Mouse (Mus musculus) bone marrow macrophage, adult 2 months (primary cell): ENCODE results near the gene Kctd4.

ENCODE experiments used
- CTCF ChIP-seq: IDR thresholded peaks from 2 replicates; pipeline ENCODE4 v1.5.1; 2012; ENCODE audit warnings: low read depth, mild to moderate bottlenecking, low read length, moderate library complexity
- POLR2A ChIP-seq: IDR thresholded peaks from 2 replicates; pipeline ENCODE4 v1.6.1; 2012; ENCODE audit warnings: mild to moderate bottlenecking, low read depth, low read length, borderline replicate concordance

DNA sequence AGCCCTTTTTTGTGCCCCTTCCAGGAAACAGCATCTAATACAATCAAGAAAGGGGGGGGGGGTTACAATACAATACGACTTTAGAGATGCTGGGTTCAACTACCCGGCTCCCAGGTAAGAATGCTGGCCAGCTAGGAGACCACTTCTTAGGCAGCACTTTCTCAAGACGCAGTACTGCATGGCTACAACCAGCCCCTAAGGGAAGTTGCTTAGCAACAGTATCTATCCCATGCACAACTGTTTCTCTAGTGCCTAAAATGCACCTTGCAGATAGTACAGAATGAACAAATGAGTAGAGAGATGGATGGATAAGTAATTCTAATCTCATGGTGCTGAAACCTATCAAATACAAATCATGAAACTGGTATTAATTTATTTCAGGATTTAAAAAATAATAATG, 7.1 kb upstream of the Kctd4 start:
- TF ChIP-seq CTCF (no peak), POLR2A (no peak)
